Mouse (Mus musculus) neural tube, embryonic 11.5 days (tissue): ENCODE measurements around the gene Esrrg. TPM values are rescaled to one million over a fixed set of nuclear protein-coding genes. Genes with fewer than 3 reads are reported as not detected.
A peak's percentile ranks its signal among the peaks of the same experiment; 100 is the strongest.

Experiments used
- ATAC-seq: fragments of 200-750 bp; cut with Nextera tagmentation; 2 replicates; pipeline ENCODE4 v1.8.0; 2017; ENCODE audit warnings: moderate number of reproducible peaks, mild to moderate bottlenecking, moderate TSS enrichment, moderate library complexity; ENCODE audit not compliant: insufficient read depth, low FRiP score, low TSS enrichment
- DNase-seq: peaks from one replicate; pipeline ENCODE4 v3.0.0-alpha.2; 2015; ENCODE audit warnings: low spot score
- H3K27ac ChIP-seq: fragments of 300-500 bp; sonication (generic); 2 replicates; pipeline ENCODE4 v1.5.1; 2014; ENCODE audit warnings: low read depth, mild to moderate bottlenecking, low read length
- H3K27me3 ChIP-seq: fragments of 300-500 bp; sonication (generic); 2 replicates; pipeline ENCODE4 v1.6.1; 2014; ENCODE audit warnings: mild to moderate bottlenecking, low read length, mixed read lengths; ENCODE audit not compliant: control insufficient read depth, insufficient read depth
- H3K36me3 ChIP-seq: fragments of 300-500 bp; sonication (generic); 2 replicates; pipeline ENCODE4 v1.6.1; 2014; ENCODE audit warnings: mild to moderate bottlenecking, low read length, moderate library complexity, mixed read lengths; ENCODE audit not compliant: control insufficient read depth, insufficient read depth
- H3K4me1 ChIP-seq: fragments of 300-500 bp; sonication (generic); 2 replicates; pipeline ENCODE4 v1.6.1; 2014; ENCODE audit warnings: low read length, mixed read lengths; ENCODE audit not compliant: control insufficient read depth, insufficient read depth
- H3K4me2 ChIP-seq: fragments of 300-500 bp; sonication (generic); 2 replicates; pipeline ENCODE4 v1.6.1; 2014; ENCODE audit warnings: low read depth, mild to moderate bottlenecking, moderate library complexity
- H3K4me3 ChIP-seq: fragments of 300-500 bp; sonication (generic); 2 replicates; pipeline ENCODE4 v1.5.1; 2014; ENCODE audit warnings: low read depth, low read length
- H3K9ac ChIP-seq: fragments of 300-500 bp; sonication (generic); 2 replicates; pipeline ENCODE4 v1.6.1; 2014; ENCODE audit warnings: mild to moderate bottlenecking, low read length
- H3K9me3 ChIP-seq: fragments of 300-500 bp; sonication (generic); 2 replicates; pipeline ENCODE4 v1.6.1; 2016; ENCODE audit warnings: low read length; ENCODE audit not compliant: control insufficient read depth
- WGBS: fragments of 180-500 bp; shearing (Covaris S2); extraction: QIAGEN DNeasy Blood & Tissue Kit; methylation state at CpG from one replicate; pipeline ENCODE4 v1.1.7; 2014; 5-methylcytosine and 5-hydroxymethylcytosine counted together
- polyA plus RNA-seq: library from polyadenylated mRNA; unstranded; fragments of >200 nt; fragmentation: Nextera tagmentation; extraction: Ambion mirVana; gene quantifications from 2 replicates; pipeline ENCODE4 v1.2.1, GENCODE M21; 2014

Esrrg gene
- polyA plus RNA-seq, 1 experiment from 2014 or later: 12.7 TPM

GRCm38 (mm10) chr1:187975465-187976352 lies 367.1 kb downstream of the Esrrg start:
- WGBS: 81% methylated on average over 20 of the region's 20 CpGs
- H3K4me2 ChIP-seq: no peak overlapping the region
- ATAC-seq (0 out of 2 replicates have a peak, but pooled peaks have one; percentile 16), DNase-seq (no peak)
- H3K9ac ChIP-seq: no peak overlapping the region
- H3K27ac ChIP-seq: no peak overlapping the region
- no peaks in the 10 kb centered on the region for H3K4me1 ChIP-seq
- no peaks in the 10 kb centered on the region for H3K36me3 ChIP-seq
- no peak overlapping the region for H3K4me3 ChIP-seq
- H3K27me3 ChIP-seq: no peaks in the 10 kb centered on the region
- no peaks in the 10 kb centered on the region for H3K9me3 ChIP-seq

DNA sequence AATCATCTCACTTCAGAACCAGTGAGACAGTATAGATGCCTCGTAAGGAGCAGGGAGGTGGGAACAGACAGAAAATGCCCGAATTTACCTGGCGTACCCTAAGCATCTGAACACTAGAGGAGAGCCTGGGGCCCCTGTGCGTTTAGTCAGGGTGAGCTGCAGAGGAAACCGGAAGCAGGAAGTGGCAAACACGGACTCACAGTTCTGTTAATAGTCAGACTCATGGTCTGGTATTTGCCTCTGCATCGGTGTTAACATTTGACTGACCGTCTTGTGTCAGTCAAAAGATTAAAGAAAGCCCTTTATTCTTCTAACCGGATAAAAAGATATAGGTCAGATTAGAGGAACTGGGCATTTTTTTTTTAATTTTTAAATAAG lies 367.8 kb downstream of the Esrrg start:
- H3K9me3 ChIP-seq: no peaks in the 10 kb centered on the region
- no peaks in the 10 kb centered on the region for H3K27me3 ChIP-seq
- WGBS: 89% methylated on average over 9 of the region's 9 CpGs
- no peak overlapping the region for H3K27ac ChIP-seq
- H3K36me3 ChIP-seq: no peaks in the 10 kb centered on the region
- ATAC-seq (no peak), DNase-seq (no peak)
- no peak overlapping the region for H3K4me2 ChIP-seq
- H3K9ac ChIP-seq: no peak overlapping the region
- H3K4me1 ChIP-seq: no peaks in the 10 kb centered on the region
- no peak overlapping the region for H3K4me3 ChIP-seq

DNA sequence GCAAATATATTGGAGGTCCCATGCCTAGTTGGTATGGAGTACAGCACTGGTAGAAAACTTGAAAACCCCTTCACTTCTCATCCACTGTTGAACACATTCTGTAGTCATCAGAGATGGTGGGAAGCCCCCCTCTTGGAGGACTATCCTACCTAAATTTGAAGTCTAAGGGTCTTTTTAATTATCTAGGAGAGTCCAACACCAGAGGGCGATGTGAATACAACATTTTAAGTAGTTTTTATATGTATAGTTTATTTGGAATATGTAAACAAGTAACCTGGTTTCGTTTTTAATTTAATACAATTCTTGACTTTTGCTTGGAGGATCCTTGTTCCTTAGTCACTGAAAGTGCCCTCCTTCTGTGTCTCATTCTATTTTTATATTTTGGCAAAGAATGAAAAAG lies 372.4 kb downstream of the Esrrg start:
- Histone ChIP-seq H3K9ac (no peak overlapping the region), H3K36me3 (no peaks in the 10 kb centered on the region), H3K4me1 (0 out of 2 replicates have a peak, but pooled peaks cover 2% of the 10 kb centered on the region), H3K4me2 (no peak overlapping the region), H3K27ac (no peak overlapping the region), H3K27me3 (no peaks in the 10 kb centered on the region), H3K4me3 (no peak overlapping the region), H3K9me3 (no peaks in the 10 kb centered on the region)
- DNase-seq: no peak
- ATAC-seq: no peak
- 77% methylated on average over 2 of the region's 2 CpGs for WGBS

DNA sequence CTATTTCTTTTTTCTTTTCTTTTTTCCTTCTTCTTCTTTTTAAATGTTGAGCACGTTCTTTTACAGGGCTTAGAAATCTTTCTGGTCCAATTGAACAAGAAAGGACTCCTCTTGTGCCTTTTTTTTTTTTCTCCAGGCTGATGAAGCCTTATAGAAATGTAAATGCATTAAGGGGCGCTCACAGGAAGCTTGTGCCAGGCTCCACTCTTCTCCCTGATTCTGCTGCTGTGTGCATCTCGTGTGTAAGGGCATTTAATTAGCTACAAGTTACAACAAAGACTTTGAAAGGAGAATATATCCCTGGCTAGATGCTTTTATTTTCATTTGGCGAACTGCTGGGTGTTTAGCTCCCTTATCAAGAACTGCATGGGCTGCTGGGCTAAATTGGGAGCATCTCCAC lies 374.6 kb downstream of the Esrrg start:
- WGBS: 28% methylated on average over 4 of the region's 4 CpGs
- Histone ChIP-seq H3K36me3 (no peaks in the 10 kb centered on the region), H3K27ac (no peak overlapping the region), H3K27me3 (no peaks in the 10 kb centered on the region), H3K9me3 (no peaks in the 10 kb centered on the region), H3K4me1 (0 out of 2 replicates have a peak, but pooled peaks cover 2% of the 10 kb centered on the region), H3K4me2 (no peak overlapping the region), H3K9ac (no peak overlapping the region), H3K4me3 (no peak overlapping the region)
- DNase-seq: no peak
- ATAC-seq: no peak

- no peak for DNase-seq
- H3K9me3 ChIP-seq: no peaks in the 10 kb centered on the region
- H3K4me2 ChIP-seq: no peak overlapping the region
- H3K9ac ChIP-seq: no peak overlapping the region
- H3K4me3 ChIP-seq: no peak overlapping the region
- no peaks in the 10 kb centered on the region for H3K36me3 ChIP-seq
- ATAC-seq: no peak
- H3K27ac ChIP-seq: no peak overlapping the region
- no peaks in the 10 kb centered on the region for H3K4me1 ChIP-seq
- H3K27me3 ChIP-seq: no peaks in the 10 kb centered on the region
Observed at GRCm38 (mm10) chr1:187990161-187990560, 381.6 kb downstream of the Esrrg start.

DNA sequence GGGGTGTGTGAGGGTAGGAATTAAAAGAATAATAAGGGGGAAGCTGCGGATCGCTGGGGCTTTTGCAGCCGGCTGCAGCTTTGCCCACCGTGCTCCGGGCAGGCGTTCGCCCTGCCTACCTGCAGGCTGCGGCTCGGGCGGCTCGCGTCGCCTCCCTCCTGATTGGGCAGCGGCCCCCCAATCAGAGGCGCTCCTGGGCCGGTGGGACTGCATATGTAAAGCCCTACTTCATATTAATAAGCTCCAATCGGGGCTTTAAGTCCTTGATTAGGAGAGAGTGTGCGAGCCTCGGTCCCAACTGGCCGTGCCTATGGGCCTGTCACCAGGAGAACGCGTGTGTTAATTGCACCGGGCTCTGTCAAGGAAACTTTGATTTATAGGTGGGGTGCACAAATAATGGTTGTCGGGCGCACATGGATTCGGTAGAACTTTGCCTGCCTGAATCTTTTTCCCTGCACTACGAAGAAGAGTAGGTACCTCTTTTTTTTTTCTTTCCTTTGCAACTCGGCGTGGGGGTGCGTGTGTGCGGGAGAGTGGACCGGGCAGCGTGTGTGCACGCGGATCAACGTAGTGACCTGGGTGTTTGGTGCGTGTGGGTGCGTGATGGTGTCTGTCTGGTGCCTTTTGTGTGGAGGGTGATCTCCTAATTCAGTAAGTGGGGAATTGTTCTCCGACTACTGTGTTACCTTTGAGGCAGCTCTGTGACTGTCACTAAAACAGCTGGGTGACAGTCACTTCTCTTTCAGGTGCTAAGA lies 389.2 kb downstream of the Esrrg start:
- Histone ChIP-seq H3K36me3 (no peaks in the 10 kb centered on the region), H3K9me3 (no peaks in the 10 kb centered on the region), H3K4me1 (0 out of 2 replicates have a peak, but pooled peaks cover 4% of the 10 kb centered on the region), H3K4me3 (peak overlapping the region; percentile 37), H3K4me2 (peak overlapping the region; percentile 70), H3K27ac (no peak overlapping the region), H3K9ac (peak overlapping the region; percentile 19; the same call in 1 of the 2 replicates), H3K27me3 (no peaks in the 10 kb centered on the region)
- peak; percentile 85 for DNase-seq
- WGBS: under 1% methylated on average over 39 of the region's 39 CpGs
- peak; percentile 81 for ATAC-seq

GRCm38 (mm10) chr1:187999121-187999520 lies 390.5 kb downstream of the Esrrg start:
- Histone ChIP-seq H3K4me2 (no peak overlapping the region; the same call in 1 of the 2 replicates), H3K27ac (no peak overlapping the region), H3K27me3 (no peaks in the 10 kb centered on the region), H3K9me3 (no peaks in the 10 kb centered on the region), H3K4me1 (0 out of 2 replicates have a peak, but pooled peaks cover 4% of the 10 kb centered on the region), H3K4me3 (no peak overlapping the region), H3K36me3 (no peaks in the 10 kb centered on the region), H3K9ac (no peak overlapping the region)
- DNase-seq (no peak), ATAC-seq (no peak)
- 70% methylated on average over 4 of the region's 4 CpGs for WGBS

DNA sequence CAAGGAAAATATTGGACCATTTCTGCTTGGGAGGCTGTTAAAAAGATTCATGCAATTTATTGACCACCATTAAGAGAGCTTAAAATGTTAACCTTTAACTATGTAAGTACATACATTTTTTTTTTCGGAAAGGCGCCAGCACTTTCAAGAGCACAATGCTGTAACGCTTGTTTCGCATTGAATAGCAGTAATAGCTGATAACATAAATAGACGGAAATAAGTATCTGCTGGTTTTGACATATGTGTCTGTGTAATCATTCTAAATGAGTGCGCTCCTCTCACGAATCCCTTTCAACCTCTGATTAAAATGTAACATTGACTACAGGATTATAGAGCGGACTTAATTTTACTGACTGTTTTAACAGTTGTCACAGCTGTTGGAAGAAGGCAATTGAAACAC lies 391.6 kb downstream of the Esrrg start:
- H3K27ac ChIP-seq: no peak overlapping the region
- 0 out of 2 replicates have a peak, but pooled peaks cover 4% of the 10 kb centered on the region for H3K4me1 ChIP-seq
- no peak overlapping the region for H3K4me3 ChIP-seq
- H3K9ac ChIP-seq: no peak overlapping the region
- no peaks in the 10 kb centered on the region for H3K27me3 ChIP-seq
- no peak for ATAC-seq
- 72% methylated on average over 8 of the region's 8 CpGs for WGBS
- no peak for DNase-seq
- no peaks in the 10 kb centered on the region for H3K36me3 ChIP-seq
- H3K4me2 ChIP-seq: 0 out of 2 replicates have a peak overlapping the region, but pooled peaks have one; percentile 14
- H3K9me3 ChIP-seq: no peaks in the 10 kb centered on the region
